ENCODE assay signal across 8 mouse cellular contexts in the genomic region with DNA sequence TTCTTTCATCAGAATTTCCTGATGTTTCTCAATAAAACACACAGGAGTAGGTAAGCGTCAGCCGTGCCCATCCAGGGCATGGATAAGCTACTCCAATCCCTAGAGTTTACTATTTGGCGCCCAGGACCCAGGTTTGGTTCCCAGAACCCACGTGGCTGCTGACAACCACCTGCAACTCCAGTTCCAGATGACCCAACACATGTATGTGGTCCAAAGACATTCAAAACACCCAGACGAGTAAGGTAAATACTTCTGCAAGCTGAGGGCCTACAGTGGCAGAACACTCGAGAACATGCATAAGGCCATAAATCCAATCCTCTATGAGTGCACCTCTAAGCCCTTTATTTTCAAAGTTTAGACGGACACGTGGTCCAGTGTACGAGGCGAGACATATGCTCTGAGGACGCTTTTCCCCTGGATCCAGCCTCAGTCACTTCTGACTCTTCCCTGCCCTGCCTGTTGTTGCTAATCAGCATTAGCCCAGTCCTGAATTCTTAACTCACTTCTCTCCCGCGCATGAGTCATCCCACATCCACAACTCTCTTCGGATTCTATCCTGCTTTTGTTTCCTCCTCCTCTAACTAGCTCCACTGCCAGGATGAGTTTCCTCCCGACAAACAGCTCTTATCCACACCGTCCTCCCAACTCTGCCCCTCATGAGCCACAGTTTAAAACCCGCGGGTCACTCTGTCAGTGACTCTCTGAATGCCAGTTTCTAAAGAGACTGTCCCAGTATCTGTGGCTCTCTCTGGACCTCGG. TPM values are rescaled to one million over a fixed set of nuclear protein-coding genes. Genes with fewer than 3 reads are reported as not detected.
DNase-seq lines count a peak whose midpoint lies in the region; ATAC-seq lines count a peak whose summit lies in the region.

No protein-coding gene starts in this region.

- H3K9me3 ChIP-seq in embryonic facial prominence, embryonic 13.5 days: no peaks in the 10 kb centered on the region
- no peaks in the 10 kb centered on the region for H3K9me3 ChIP-seq in limb, embryonic 12.5 days
- H3K9me3 ChIP-seq in stomach, embryonic 15.5 days: no peaks in the 10 kb centered on the region

- H3K9ac ChIP-seq in embryonic facial prominence, embryonic 13.5 days: peak overlapping the region; percentile 94
- peak overlapping the region; percentile 93 for H3K9ac ChIP-seq in limb, embryonic 12.5 days (replicated peaks)
- no peak overlapping the region for H3K9ac ChIP-seq in stomach, embryonic 15.5 days

- no peak for ATAC-seq in embryonic facial prominence, embryonic 13.5 days (ENCODE audit: insufficient number of reproducible peaks, insufficient read depth, low FRiP score, low TSS enrichment, low read depth)
- ATAC-seq in limb, embryonic 12.5 days (ENCODE audit: insufficient number of reproducible peaks, insufficient read depth, low FRiP score, low TSS enrichment, low read depth): no peak
- ATAC-seq in stomach, embryonic 15.5 days (ENCODE audit: insufficient read depth, low FRiP score, low read depth): no peak
- ATAC-seq in inflammation-experienced regulatory T-cells, adult 6 months: no peak

- H3K27ac ChIP-seq in embryonic facial prominence, embryonic 13.5 days: no peak overlapping the region
- H3K27ac ChIP-seq in limb, embryonic 12.5 days: no peak overlapping the region
- 0 out of 2 replicates have a peak overlapping the region, but pooled peaks have one; percentile 7 for H3K27ac ChIP-seq in stomach, embryonic 15.5 days

- intact Hi-C loops in gastrocnemius, postnatal 36 days (cut with DNase I): no loop called here

- H3K36me3 ChIP-seq in embryonic facial prominence, embryonic 13.5 days: peaks cover 5% of the 10 kb centered on the region; the same call in 1 of the 2 replicates
- no peaks in the 10 kb centered on the region for H3K36me3 ChIP-seq in limb, embryonic 12.5 days
- H3K36me3 ChIP-seq in stomach, embryonic 15.5 days: no peaks in the 10 kb centered on the region

- H3K4me1 ChIP-seq in embryonic facial prominence, embryonic 13.5 days: peaks cover 50% of the 10 kb centered on the region
- H3K4me1 ChIP-seq in limb, embryonic 12.5 days (replicated peaks): peaks cover 40% of the 10 kb centered on the region
- peaks cover 36% of the 10 kb centered on the region for H3K4me1 ChIP-seq in stomach, embryonic 15.5 days

- peak overlapping the region; percentile 91 for H3K4me3 ChIP-seq in embryonic facial prominence, embryonic 13.5 days
- H3K4me3 ChIP-seq in limb, embryonic 12.5 days (replicated peaks): no peak overlapping the region
- peak overlapping the region; percentile 80 for H3K4me3 ChIP-seq in stomach, embryonic 15.5 days (replicated peaks)

- peak overlapping the region; percentile 91 for H3K4me2 ChIP-seq in embryonic facial prominence, embryonic 13.5 days
- peak overlapping the region; percentile 80 for H3K4me2 ChIP-seq in limb, embryonic 12.5 days
- peak overlapping the region; percentile 62 for H3K4me2 ChIP-seq in stomach, embryonic 15.5 days

- peak; percentile 9 for DNase-seq in gastrocnemius, adult 18-20 months (ENCODE audit: low spot score)
- no peak for DNase-seq in gastrocnemius, postnatal 36 days
- peak; percentile 48 for DNase-seq in 3134 (ENCODE audit: extremely low read depth, insufficient read length, low spot score)
- no peak for DNase-seq in retina, embryonic 14.5 days (ENCODE audit: low spot score)

- no peaks in the 10 kb centered on the region for H3K27me3 ChIP-seq in embryonic facial prominence, embryonic 13.5 days
- H3K27me3 ChIP-seq in limb, embryonic 12.5 days: no peaks in the 10 kb centered on the region
- no peaks in the 10 kb centered on the region for H3K27me3 ChIP-seq in stomach, embryonic 15.5 days (replicated peaks)

- 71% methylated on average over 19 of the region's 19 CpGs for WGBS in embryonic facial prominence, embryonic 13.5 days
- 81% methylated on average over 19 of the region's 19 CpGs for WGBS in limb, embryonic 12.5 days
- WGBS in stomach, embryonic 15.5 days: 64% methylated on average over 19 of the region's 19 CpGs

RNA-seq across cellular contexts. Expression of gene Josd1, which starts 3.8 kb away (rescaled TPM):
- 10 to 100 TPM; 13.9 to 17.6 TPM for total RNA-seq in gastrocnemius, adult 18-20 months (2021)
- 10 to 100 TPM; 12.1 to 13.3 TPM for total RNA-seq in gastrocnemius, postnatal 36 days (2021)
- polyA plus RNA-seq in embryonic facial prominence, embryonic 13.5 days (2015; fragmentation: Nextera tagmentation; extraction: Ambion mirVana): 26.1 and 28.3 TPM in 2 replicates
- 33.0 and 36.1 TPM in 2 replicates for polyA plus RNA-seq in limb, embryonic 12.5 days (2016; fragmentation: Nextera tagmentation; extraction: Ambion mirVana)
- polyA plus RNA-seq in stomach, embryonic 15.5 days (2015; fragmentation: Nextera tagmentation; extraction: Ambion mirVana): 21.2 and 22.0 TPM in 2 replicates
- polyA plus RNA-seq in inflammation-experienced regulatory T-cells, adult 6 months (2017; shearing (Covaris generic)): 1 to 10 TPM; 3.3 to 4.6 (median 4.1) TPM

RNA-seq across cellular contexts. Expression of gene Gtpbp1, which starts 6.8 kb away (rescaled TPM):
- 10 to 100 TPM; 25.2 to 28.1 TPM for total RNA-seq in gastrocnemius, adult 18-20 months (2021)
- 10 to 100 TPM; 22.5 to 24.2 TPM for total RNA-seq in gastrocnemius, postnatal 36 days (2021)
- 39.8 and 42.2 TPM in 2 replicates for polyA plus RNA-seq in embryonic facial prominence, embryonic 13.5 days (2015; fragmentation: Nextera tagmentation; extraction: Ambion mirVana)
- polyA plus RNA-seq in limb, embryonic 12.5 days (2016; fragmentation: Nextera tagmentation; extraction: Ambion mirVana): 42.6 and 47.2 TPM in 2 replicates
- polyA plus RNA-seq in stomach, embryonic 15.5 days (2015; fragmentation: Nextera tagmentation; extraction: Ambion mirVana): 28.2 and 29.3 TPM in 2 replicates
- polyA plus RNA-seq in inflammation-experienced regulatory T-cells, adult 6 months (2017; shearing (Covaris generic)): 10 to 100 TPM; 18.7 to 22.5 (median 21.5) TPM

RNA-seq across cellular contexts. Expression of gene Tomm22, which starts 13.2 kb away (rescaled TPM):
- 10 to 100 TPM; 57.0 to 60.2 TPM for total RNA-seq in gastrocnemius, adult 18-20 months (2021)
- total RNA-seq in gastrocnemius, postnatal 36 days (2021): 10 to 100 TPM; 56.5 to 60.2 TPM
- 238 TPM in 2 replicates for polyA plus RNA-seq in embryonic facial prominence, embryonic 13.5 days (2015; fragmentation: Nextera tagmentation; extraction: Ambion mirVana)
- polyA plus RNA-seq in limb, embryonic 12.5 days (2016; fragmentation: Nextera tagmentation; extraction: Ambion mirVana): 217 and 238 TPM in 2 replicates
- 227 and 254 TPM in 2 replicates for polyA plus RNA-seq in stomach, embryonic 15.5 days (2015; fragmentation: Nextera tagmentation; extraction: Ambion mirVana)
- 100 to 1,000 TPM; 185 to 255 (median 187) TPM for polyA plus RNA-seq in inflammation-experienced regulatory T-cells, adult 6 months (2017; shearing (Covaris generic))

RNA-seq across cellular contexts. Expression of gene Cby1, which starts 24.9 kb away (rescaled TPM):
- total RNA-seq in gastrocnemius, adult 18-20 months (2021): 10 to 100 TPM; 13.4 to 15.2 TPM
- 10 to 100 TPM; 12.1 to 14.5 TPM for total RNA-seq in gastrocnemius, postnatal 36 days (2021)
- 60.7 and 66.0 TPM in 2 replicates for polyA plus RNA-seq in embryonic facial prominence, embryonic 13.5 days (2015; fragmentation: Nextera tagmentation; extraction: Ambion mirVana)
- polyA plus RNA-seq in limb, embryonic 12.5 days (2016; fragmentation: Nextera tagmentation; extraction: Ambion mirVana): 49.9 and 57.6 TPM in 2 replicates
- 41.4 and 42.2 TPM in 2 replicates for polyA plus RNA-seq in stomach, embryonic 15.5 days (2015; fragmentation: Nextera tagmentation; extraction: Ambion mirVana)
- polyA plus RNA-seq in inflammation-experienced regulatory T-cells, adult 6 months (2017; shearing (Covaris generic)): 10 to 100 TPM; 15.7 to 18.3 (median 16.8) TPM

RNA-seq across cellular contexts. Expression of gene Fam227a, which starts 25.1 kb away (rescaled TPM):
- total RNA-seq in gastrocnemius, adult 18-20 months (2021): under 1 TPM; 0.46 to 0.69 TPM
- under 1 TPM; 0.81 to 0.87 TPM for total RNA-seq in gastrocnemius, postnatal 36 days (2021)
- polyA plus RNA-seq in embryonic facial prominence, embryonic 13.5 days (2015; fragmentation: Nextera tagmentation; extraction: Ambion mirVana): 2.2 and 2.5 TPM in 2 replicates
- 2.1 and 2.5 TPM in 2 replicates for polyA plus RNA-seq in limb, embryonic 12.5 days (2016; fragmentation: Nextera tagmentation; extraction: Ambion mirVana)
- polyA plus RNA-seq in stomach, embryonic 15.5 days (2015; fragmentation: Nextera tagmentation; extraction: Ambion mirVana): 1.3 and 1.4 TPM in 2 replicates
- under 1 TPM in 2 of 3 experiments, not detected in 1; 0.26 to 0.75 TPM for polyA plus RNA-seq in inflammation-experienced regulatory T-cells, adult 6 months (2017; shearing (Covaris generic))

Comparison
In these comparisons a context has a peak if more than half of its experiments do, and no peak if none do; other contexts are left out.
1. DNase-seq: peak in gastrocnemius, adult 18-20 months (single experiment) and 3134 (single experiment); none in gastrocnemius, postnatal 36 days (0 of 2) and retina, embryonic 14.5 days (single experiment).
2. Peak in every context shown above with its lines, with median percentiles within 50 percentile points of each other: H3K4me2 ChIP-seq.